27 mouse cellular contexts compared by ENCODE assay signal in the genomic region with DNA sequence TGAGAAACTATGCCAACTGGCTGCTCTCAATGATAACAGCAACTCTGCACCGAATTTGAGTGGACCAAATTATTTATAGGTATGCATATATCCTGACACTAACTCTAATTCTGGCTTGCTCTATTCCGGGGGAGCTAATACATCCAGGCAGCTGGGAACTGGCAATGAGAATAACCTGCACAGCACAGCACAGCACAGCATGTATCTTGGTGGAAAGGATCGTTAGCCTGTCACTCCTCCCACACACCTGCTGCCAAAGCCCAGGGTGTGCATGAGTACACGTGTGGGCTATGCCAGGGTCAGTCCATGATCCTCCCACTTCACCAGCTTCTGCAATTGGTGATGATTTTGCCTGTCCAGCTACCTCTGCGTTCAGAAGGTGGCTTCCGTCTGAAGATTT. TPM values are rescaled to one million over a fixed set of nuclear protein-coding genes. Genes with fewer than 3 reads are reported as not detected.
DNase-seq lines count a peak whose midpoint lies in the region; ATAC-seq and TF ChIP-seq lines count a peak whose summit lies in the region.
"Had no signal": no experiment of that assay in that cellular context is flagged by ENCODE, and none has a peak within 500 bp of the region (broad histone marks: within the 10 kb centered on the region; RNA-seq: fewer than 3 reads in every experiment).

No protein-coding gene starts in this region.

- TF ChIP-seq CTCF in brain, embryonic 14.5 days (IDR thresholded peaks at IDR 0.05; ENCODE audit: borderline replicate concordance, extremely low read depth, insufficient read depth, insufficient read length) = no peak

- 78% methylated on average over 6 of the region's 6 CpGs for WGBS in heart, embryonic 10.5 days

- TF ChIP-seq POLR2A in brain, embryonic 14.5 days (IDR thresholded peaks at IDR 0.05; ENCODE audit: borderline replicate concordance, extremely low read depth, insufficient read depth, insufficient read length, poor library complexity, severe bottlenecking) = no peak

- H3K4me1 ChIP-seq in heart, embryonic 10.5 days = no peaks in the 10 kb centered on the region
- H3K4me1 ChIP-seq: embryonic facial prominence, embryonic 15.5 days; hindbrain, embryonic 10.5 days; liver, embryonic 15.5 days; midbrain, embryonic 12.5 days; stomach, embryonic 15.5 days had no signal

- ATAC-seq in megakaryocyte, adult 5-6 weeks (ENCODE audit: poor library complexity, severe bottlenecking) = no peak

- no peak overlapping the region for H3K4me3 ChIP-seq in heart, embryonic 10.5 days
- H3K4me3 ChIP-seq: embryonic facial prominence, embryonic 15.5 days; hindbrain, embryonic 10.5 days; liver, embryonic 15.5 days; midbrain, embryonic 12.5 days; stomach, embryonic 15.5 days had no signal

- intact Hi-C loops in left cerebral cortex, postnatal 25 days (cut with DNase I) = no loop called here

- no peaks in the 10 kb centered on the region for H3K9me3 ChIP-seq in heart, embryonic 10.5 days
- H3K9me3 ChIP-seq: embryonic facial prominence, embryonic 15.5 days; liver, embryonic 15.5 days; midbrain, embryonic 12.5 days; stomach, embryonic 15.5 days had no signal

- no peaks in the 10 kb centered on the region for H3K36me3 ChIP-seq in heart, embryonic 10.5 days
- H3K36me3 ChIP-seq: embryonic facial prominence, embryonic 15.5 days; hindbrain, embryonic 10.5 days; liver, embryonic 15.5 days; midbrain, embryonic 12.5 days; stomach, embryonic 15.5 days had no signal

- DNase-seq in heart, embryonic 10.5 days (ENCODE audit: low spot score) = peak; percentile 5
- no peak for DNase-seq in heart, adult 11 months
- peak; percentile 1 for DNase-seq in brain, embryonic 14.5 days (ENCODE audit: low read depth)
- peak; percentile 57 to 64 for DNase-seq in layer of hippocampus, adult 8-10 months (ENCODE audit: low spot score in 2 of 2)
- peak; percentile 60 to 68 for DNase-seq in left cerebral cortex, postnatal 25 days (ENCODE audit: low spot score in 2 of 2)
- DNase-seq in thymus, postnatal 25 days = no peak
- no peak for DNase-seq in T-cell, adult 2 months (ENCODE audit: low spot score)
- DNase-seq: adrenal gland, postnatal 36 days; cerebellum, adult 9-11 months; embryo, embryonic 11 days; gastrocnemius, postnatal 36 days; kidney, adult 11 months had no signal

- H3K27me3 ChIP-seq in heart, embryonic 10.5 days (ENCODE audit: insufficient read depth, poor library complexity, severe bottlenecking) = no peaks in the 10 kb centered on the region
- H3K27me3 ChIP-seq: liver, embryonic 15.5 days; midbrain, embryonic 12.5 days; stomach, embryonic 15.5 days had no signal

- no peak overlapping the region for H3K27ac ChIP-seq in heart, embryonic 10.5 days
- H3K27ac ChIP-seq: embryonic facial prominence, embryonic 15.5 days; hindbrain, embryonic 10.5 days; kidney, postnatal 0 days; liver, embryonic 15.5 days; midbrain, embryonic 12.5 days; stomach, embryonic 15.5 days had no signal

RNA-seq across cellular contexts. Expression of a gene that starts 8.0 kb away (rescaled TPM):
- polyA plus RNA-seq in heart, embryonic 10.5 days (2016; fragmentation: Nextera tagmentation; extraction: Ambion mirVana) = 0.10 TPM in 1 of 2 replicates, not detected in the other
- polyA plus RNA-seq in brain, embryonic 14.5 days (2012; rRNA removed) = 19.4 and 30.0 TPM in 2 replicates
- 10 to 100 TPM; 33.5 to 37.0 (median 34.7) TPM for total RNA-seq in layer of hippocampus, adult 8-10 months (2022)
- 10 to 100 TPM; 25.8 to 27.5 TPM for total RNA-seq in left cerebral cortex, postnatal 25 days (2021)
- not detected in 2 replicates for total RNA-seq in megakaryocyte, adult 5-6 weeks (2015)
- total RNA-seq in megakaryocyte, adult 5-6 weeks (2017) = not detected in 2 replicates
- total RNA-seq: gastrocnemius, postnatal 36 days; monocyte, adult 5-6 weeks had no signal
- polyA plus RNA-seq: heart, postnatal 0 days; kidney, postnatal 0 days; thymus, postnatal 0 days had no signal

RNA-seq across cellular contexts. Expression of a gene that starts 10.7 kb away (rescaled TPM):
- polyA plus RNA-seq in heart, embryonic 10.5 days (2016; fragmentation: Nextera tagmentation; extraction: Ambion mirVana) = 0.13 TPM in 1 of 2 replicates, not detected in the other
- not detected in 2 replicates for polyA plus RNA-seq in brain, embryonic 14.5 days (2012; rRNA removed)
- total RNA-seq in layer of hippocampus, adult 8-10 months (2022) = not detected
- total RNA-seq in left cerebral cortex, postnatal 25 days (2021) = not detected
- not detected in 2 replicates for total RNA-seq in megakaryocyte, adult 5-6 weeks (2015)
- total RNA-seq in megakaryocyte, adult 5-6 weeks (2017) = not detected in 2 replicates
- total RNA-seq: adrenal gland, postnatal 36 days; gastrocnemius, postnatal 36 days; layer of hippocampus, postnatal 25 days; monocyte, adult 5-6 weeks had no signal
- polyA plus RNA-seq: embryonic facial prominence, embryonic 15.5 days; forebrain, embryonic 11.5 days; heart, postnatal 0 days; hindbrain, embryonic 10.5 days; kidney, postnatal 0 days; limb, embryonic 14.5 days; liver, embryonic 15.5 days; lung, embryonic 16.5 days; midbrain, embryonic 12.5 days; neural tube, embryonic 11.5 days; stomach, embryonic 15.5 days; thymus, postnatal 0 days had no signal

RNA-seq across cellular contexts. Expression of a gene that starts 36.0 kb away (rescaled TPM):
- polyA plus RNA-seq in heart, embryonic 10.5 days (2016; fragmentation: Nextera tagmentation; extraction: Ambion mirVana) = 1.5 and 2.0 TPM in 2 replicates
- polyA plus RNA-seq in brain, embryonic 14.5 days (2012; rRNA removed) = 0.08 and 0.09 TPM in 2 replicates
- not detected for total RNA-seq in layer of hippocampus, adult 8-10 months (2022)
- total RNA-seq in left cerebral cortex, postnatal 25 days (2021) = not detected
- total RNA-seq in megakaryocyte, adult 5-6 weeks (2015) = not detected in 2 replicates
- total RNA-seq in megakaryocyte, adult 5-6 weeks (2017) = not detected in 2 replicates
- total RNA-seq: adrenal gland, postnatal 36 days; gastrocnemius, postnatal 36 days; layer of hippocampus, postnatal 25 days; monocyte, adult 5-6 weeks had no signal
- polyA plus RNA-seq: forebrain, embryonic 11.5 days; heart, postnatal 0 days; hindbrain, embryonic 10.5 days; liver, embryonic 15.5 days; lung, embryonic 16.5 days; midbrain, embryonic 12.5 days; neural tube, embryonic 11.5 days; thymus, postnatal 0 days had no signal

Comparison
In these comparisons a context has a peak if more than half of its experiments do, and no peak if none do; other contexts are left out.
1. DNase-seq: peak in heart, embryonic 10.5 days (single experiment), brain, embryonic 14.5 days (single experiment), layer of hippocampus, adult 8-10 months (2 of 2) and left cerebral cortex, postnatal 25 days (2 of 2); none in heart, adult 11 months (single experiment), thymus, postnatal 25 days (single experiment) and T-cell, adult 2 months (single experiment).
2. RNA of a gene that starts 8.0 kb away (total RNA-seq): 33.5 to 37.0 TPM in layer of hippocampus, adult 8-10 months and 25.8 to 27.5 TPM in left cerebral cortex, postnatal 25 days; not detected in megakaryocyte, adult 5-6 weeks; every median in the first group is over 10 times any median in the second.